Mouse (Mus musculus) intestine, embryonic 14.5 days (tissue): ENCODE data around the gene Apol7b. TPM values are rescaled to one million over a fixed set of nuclear protein-coding genes. Genes with fewer than 3 reads are reported as not detected.

Source experiments
- ATAC-seq: fragments of 200-750 bp; cut with Nextera tagmentation; replicated peaks from 2 replicates; pipeline ENCODE4 v1.8.0; 2017; ENCODE audit warnings: low read depth, moderate number of reproducible peaks, moderate TSS enrichment, moderate library complexity; ENCODE audit not compliant: low FRiP score, low TSS enrichment
- DNase-seq: peaks from one replicate; pipeline ENCODE4 v3.0.0-alpha.2; 2018; ENCODE audit warnings: low spot score
- H3K27ac ChIP-seq: fragments of 300-500 bp; sonication (generic); 2 replicates; pipeline ENCODE4 v1.5.1; 2014; ENCODE audit warnings: low read depth, mild to moderate bottlenecking, control low read depth
- H3K27me3 ChIP-seq: fragments of 300-500 bp; sonication (generic); replicated peaks from 2 replicates; pipeline ENCODE4 v1.6.1; 2014; ENCODE audit warnings: low read length, control low read depth; ENCODE audit not compliant: control insufficient read depth, insufficient read depth
- H3K36me3 ChIP-seq: fragments of 300-500 bp; sonication (generic); 2 replicates; pipeline ENCODE4 v1.6.1; 2014; ENCODE audit warnings: low read length, control low read depth; ENCODE audit not compliant: control insufficient read depth, insufficient read depth
- H3K4me1 ChIP-seq: fragments of 300-500 bp; sonication (generic); replicated peaks from 2 replicates; pipeline ENCODE4 v1.6.1; 2014; ENCODE audit warnings: low read length, control low read depth, mixed read lengths; ENCODE audit not compliant: control insufficient read depth, insufficient read depth
- H3K4me2 ChIP-seq: fragments of 300-500 bp; sonication (generic); 2 replicates; pipeline ENCODE4 v1.6.1; 2014; ENCODE audit warnings: low read length
- H3K4me3 ChIP-seq: fragments of 300-500 bp; sonication (generic); 2 replicates; pipeline ENCODE4 v1.5.1; 2014; ENCODE audit warnings: low read depth, low read length, control low read depth, mixed read lengths
- H3K9ac ChIP-seq: fragments of 300-500 bp; sonication (generic); 2 replicates; pipeline ENCODE4 v1.6.1; 2014; ENCODE audit warnings: mild to moderate bottlenecking, low read length
- H3K9me3 ChIP-seq: fragments of 300-500 bp; sonication (generic); 2 replicates; pipeline ENCODE4 v1.6.1; 2016; ENCODE audit warnings: low read length, control low read depth; ENCODE audit not compliant: control insufficient read depth
- WGBS: fragments of 180-500 bp; shearing (Covaris S2); extraction: QIAGEN DNeasy Blood & Tissue Kit; methylation state at CpG from one replicate; pipeline ENCODE4 v1.1.7; 2014; 5-methylcytosine and 5-hydroxymethylcytosine counted together
- polyA plus RNA-seq: library from polyadenylated mRNA; unstranded; fragments of >200 nt; fragmentation: Nextera tagmentation; extraction: Ambion mirVana; gene quantifications from 2 replicates; pipeline ENCODE4 v1.2.1, GENCODE M21; 2014

The Apol7b gene
- polyA plus RNA-seq, 1 experiment from 2014 or later: not detected

- Histone ChIP-seq H3K4me3 (no peak overlapping the region), H3K4me2 (no peak overlapping the region)
Observed at GRCm38 (mm10) chr15:77379921-77380320, 67.4 kb downstream of the Apol7b start.

GRCm38 (mm10) chr15:77377419-77377818 is 69.9 kb downstream of the Apol7b start:
- Histone ChIP-seq H3K9ac (no peak overlapping the region), H3K36me3 (no peaks in the 10 kb centered on the region), H3K4me1 (no peaks in the 10 kb centered on the region), H3K9me3 (0 out of 2 replicates have a peak, but pooled peaks cover 3% of the 10 kb centered on the region), H3K4me2 (no peak overlapping the region), H3K4me3 (no peak overlapping the region), H3K27me3 (no peaks in the 10 kb centered on the region), H3K27ac (no peak overlapping the region)
- WGBS: 89% methylated on average over 4 of the region's 4 CpGs
- DNase-seq (no peak), ATAC-seq (no peak)

More at GRCm38 (mm10) chr15:77379921-77380320, 67.4 kb downstream of the Apol7b start:
- no peaks in the 10 kb centered on the region for H3K9me3 ChIP-seq
- WGBS: 40% methylated on average over 4 of the region's 4 CpGs
- H3K27ac ChIP-seq: no peak overlapping the region
- no peaks in the 10 kb centered on the region for H3K27me3 ChIP-seq
- ATAC-seq: no peak
- DNase-seq: no peak
- no peaks in the 10 kb centered on the region for H3K36me3 ChIP-seq
- H3K9ac ChIP-seq: no peak overlapping the region
- no peaks in the 10 kb centered on the region for H3K4me1 ChIP-seq

GRCm38 (mm10) chr15:77376920-77377319 is 70.4 kb downstream of the Apol7b start:
- no peak overlapping the region for H3K4me2 ChIP-seq
- ATAC-seq (no peak), DNase-seq (no peak)
- no peaks in the 10 kb centered on the region for H3K27me3 ChIP-seq
- H3K27ac ChIP-seq: no peak overlapping the region
- H3K36me3 ChIP-seq: no peaks in the 10 kb centered on the region
- H3K9me3 ChIP-seq: 0 out of 2 replicates have a peak, but pooled peaks cover 3% of the 10 kb centered on the region
- no peak overlapping the region for H3K9ac ChIP-seq
- 83% methylated on average over 7 of the region's 7 CpGs for WGBS
- no peak overlapping the region for H3K4me3 ChIP-seq
- no peaks in the 10 kb centered on the region for H3K4me1 ChIP-seq

Other genes starting within 250 kb of the Apol7b start
- gene Rbfox2, start 140.5 kb downstream of the Apol7b start, polyA plus RNA-seq: 67.8 and 72.2 TPM in 2 replicates
- 8.9 and 9.7 TPM in 2 replicates for gene Apol7a, start 48.4 kb downstream of the Apol7b start, polyA plus RNA-seq
- 0.26 and 0.43 TPM in 2 replicates for gene Apol9a, start 36.4 kb downstream of the Apol7b start, polyA plus RNA-seq
- gene Apol10a, start 29.6 kb upstream of the Apol7b start, polyA plus RNA-seq: 0.09 TPM in 1 of 2 replicates, not detected in the other
- gene Apol11a, start 60.8 kb upstream of the Apol7b start, polyA plus RNA-seq: not detected in 2 replicates
- 1.5 and 1.9 TPM in 2 replicates for gene Apol7c, start 85.8 kb upstream of the Apol7b start, polyA plus RNA-seq
- gene 1700025B11Rik, start 114.4 kb upstream of the Apol7b start, polyA plus RNA-seq: not detected in 2 replicates
- gene Apol10b, start 148.6 kb upstream of the Apol7b start, polyA plus RNA-seq: 0.15 and 0.31 TPM in 2 replicates
- gene Gm36245, start 151.8 kb upstream of the Apol7b start, polyA plus RNA-seq: not detected in 2 replicates
- gene Apol11b, start 195.8 kb upstream of the Apol7b start, polyA plus RNA-seq: 0.12 TPM in 1 of 2 replicates, not detected in the other